Mouse (Mus musculus) ES-E14 (cell line): Measurements from ENCODE around the gene Prkag2. TPM values are rescaled to one million over a fixed set of nuclear protein-coding genes. Genes with fewer than 3 reads are reported as not detected.

Experiments used
- DNase-seq: peaks from one replicate; pipeline ENCODE4 v3.0.0-alpha.2; 2013; ENCODE audit warnings: low read depth, low spot score
- H3K27ac ChIP-seq: 2 replicates; pipeline ENCODE4 v1.5.1; 2012; ENCODE audit warnings: low read depth, mild to moderate bottlenecking, low read length, moderate library complexity, mixed read lengths; ENCODE audit not compliant: poor library complexity, insufficient read depth, severe bottlenecking
- H3K36me3 ChIP-seq: 2 replicates; pipeline ENCODE4 v1.6.1; 2012; ENCODE audit warnings: mild to moderate bottlenecking, low read length, moderate library complexity, mixed read lengths; ENCODE audit not compliant: control insufficient read depth, poor library complexity, insufficient read depth, severe bottlenecking
- H3K4me1 ChIP-seq, 2 experiments: fragments of 150-350 bp in 1 of 2; sonication (generic) in 1 of 2; 2 replicates each; pipeline ENCODE4 v1.6.1; 2012; ENCODE audit warnings: low read length in 2 of 2, mild to moderate bottlenecking in 1 of 2, mixed read lengths in 1 of 2; ENCODE audit not compliant: control insufficient read depth in 2 of 2, insufficient read depth in 2 of 2, poor library complexity in 1 of 2
- H3K4me3 ChIP-seq, 2 experiments: fragments of 150-350 bp in 1 of 2; sonication (generic) in 1 of 2; 2 replicates each; pipeline ENCODE4 v1.5.1; 2012; ENCODE audit warnings: low read length in 2 of 2, low read depth in 1 of 2, mild to moderate bottlenecking in 1 of 2, mixed read lengths in 1 of 2; ENCODE audit not compliant: insufficient read depth in 1 of 2, poor library complexity in 1 of 2, severe bottlenecking in 1 of 2
- H3K9ac ChIP-seq: 2 replicates; pipeline ENCODE4 v1.6.1; 2012; ENCODE audit warnings: low read depth, mild to moderate bottlenecking, low read length, mixed read lengths; ENCODE audit not compliant: poor library complexity, insufficient read depth, severe bottlenecking
- H3K9me3 ChIP-seq: fragments of 150-350 bp; sonication (generic); 2 replicates; pipeline ENCODE4 v1.6.1; 2012; ENCODE audit warnings: low read depth, mild to moderate bottlenecking, low read length; ENCODE audit not compliant: control insufficient read depth, insufficient read depth
- CHD2 ChIP-seq: IDR thresholded peaks from 2 replicates; pipeline ENCODE4 v1.6.1; 2014; ENCODE audit warnings: mild to moderate bottlenecking, low read depth, low read length, inconsistent platforms
- HCFC1 ChIP-seq: IDR thresholded peaks from 2 replicates; pipeline ENCODE4 v1.6.1; 2012; ENCODE audit warnings: low read length, inconsistent platforms, borderline replicate concordance; ENCODE audit not compliant: insufficient read depth
- MAFK ChIP-seq: IDR thresholded peaks from 2 replicates; pipeline ENCODE4 v1.6.1; 2014; ENCODE audit warnings: mild to moderate bottlenecking, low read depth, low read length, inconsistent platforms; ENCODE audit not compliant: insufficient read depth
- ZC3H11A ChIP-seq: IDR thresholded peaks from 2 replicates; pipeline ENCODE4 v1.6.1; 2012; ENCODE audit warnings: low read depth, mild to moderate bottlenecking, inconsistent platforms, low read length, borderline replicate concordance
- ZNF384 ChIP-seq: IDR thresholded peaks from 2 replicates; pipeline ENCODE4 v1.6.1; 2012; ENCODE audit warnings: low read depth, low read length, inconsistent platforms
- in situ Hi-C, 2 experiments: fragments of 600-800 bp; cut with MboI; formaldehyde crosslinking; loops; one replicate each; pipeline ENCODE4 v1.15.1; 2025; ENCODE audit warnings: low sequenced_read_pairs in 2 of 2, inconsistent platforms in 1 of 2; ENCODE audit not compliant: unreplicated experiment in 2 of 2
- total RNA-seq: library from RNA; depleted of rRNA; stranded (reverse); fragments of 300-350 nt; gene quantifications from 2 replicates; pipeline ENCODE4 v1.2.3, GENCODE M21; 2012

The Prkag2 gene
- total RNA-seq, 1 experiment, result 10.5 TPM

GRCm38 (mm10) chr5:24983539-24983938 lies 116.9 kb downstream of the Prkag2 start:
- Histone ChIP-seq H3K4me3 (no peak overlapping the region), H3K27ac (no peak overlapping the region), H3K9me3 (no peaks in the 10 kb centered on the region), H3K4me1 (peaks cover 2% of the 10 kb centered on the region in 2 experiments; a peak in 1 of 4 replicates), H3K9ac (no peak overlapping the region), H3K36me3 (no peaks in the 10 kb centered on the region)
- no peak for DNase-seq
- in situ Hi-C loops, result no loop called here
- no peak for TF ChIP-seq HCFC1
- TF ChIP-seq MAFK, result no peak
- TF ChIP-seq CHD2, result no peak
- no peak for TF ChIP-seq ZC3H11A
- TF ChIP-seq ZNF384, result no peak

- in situ Hi-C loops, result no loop called here
- H3K9me3 ChIP-seq, result no peaks in the 10 kb centered on the region
- no peak for DNase-seq
- H3K4me1 ChIP-seq, result peaks cover 2 to 4% of the 10 kb centered on the region in 2 experiments; a peak in 1 of 4 replicates
- no peaks in the 10 kb centered on the region for H3K36me3 ChIP-seq
- no peak overlapping the region for H3K4me3 ChIP-seq
- H3K9ac ChIP-seq, result no peak overlapping the region
- no peak for TF ChIP-seq ZNF384
- no peak overlapping the region for H3K27ac ChIP-seq
Measured at GRCm38 (mm10) chr5:24982258-24982657, 118.2 kb downstream of the Prkag2 start.

GRCm38 (mm10) chr5:24981765-24982164 lies 118.7 kb downstream of the Prkag2 start:
- Histone ChIP-seq H3K4me1 (peaks cover under 1 to 3% of the 10 kb centered on the region in 2 experiments; a peak in 3 of 4 replicates), H3K36me3 (no peaks in the 10 kb centered on the region), H3K4me3 (no peak overlapping the region), H3K9ac (no peak overlapping the region), H3K27ac (no peak overlapping the region), H3K9me3 (no peaks in the 10 kb centered on the region)
- no peak for TF ChIP-seq ZC3H11A
- no peak for TF ChIP-seq MAFK
- TF ChIP-seq CHD2, result no peak
- no peak for DNase-seq
- in situ Hi-C loops, result no loop called here

GRCm38 (mm10) chr5:24979968-24980345 lies 120.5 kb downstream of the Prkag2 start:
- no peak for TF ChIP-seq MAFK
- TF ChIP-seq CHD2, result no peak
- TF ChIP-seq ZNF384, result no peak
- TF ChIP-seq HCFC1, result no peak
- no peak for TF ChIP-seq ZC3H11A
- peaks cover 2 to 11% of the 10 kb centered on the region in 2 experiments; a peak in 3 of 4 replicates for H3K4me1 ChIP-seq
- no peak overlapping the region for H3K27ac ChIP-seq

GRCm38 (mm10) chr5:24979312-24979967 lies 121.0 kb downstream of the Prkag2 start:
- no peak for DNase-seq
- Histone ChIP-seq H3K9me3 (no peaks in the 10 kb centered on the region), H3K4me3 (no peak overlapping the region), H3K27ac (no peak overlapping the region), H3K4me1 (peaks cover 2 to 11% of the 10 kb centered on the region in 2 experiments; a peak in 3 of 4 replicates), H3K36me3 (no peaks in the 10 kb centered on the region), H3K9ac (no peak overlapping the region)
- TF ChIP-seq CHD2, result no peak
- no peak for TF ChIP-seq ZC3H11A
- no peak for TF ChIP-seq ZNF384
- TF ChIP-seq HCFC1, result no peak
- TF ChIP-seq MAFK, result no peak
- in situ Hi-C loops, result no loop called here

More at GRCm38 (mm10) chr5:24979968-24980345, 120.5 kb downstream of the Prkag2 start:
- in situ Hi-C loops, result no loop called here
- no peak overlapping the region for H3K4me3 ChIP-seq
- H3K9me3 ChIP-seq, result no peaks in the 10 kb centered on the region
- no peaks in the 10 kb centered on the region for H3K36me3 ChIP-seq
- no peak for DNase-seq
- no peak overlapping the region for H3K9ac ChIP-seq
